Mouse (Mus musculus) thymus, postnatal 25 days (tissue): ENCODE measurements at regions not wholly inside any gene's neighbourhood (a gene's known extent, or its start where the extent isn't known, plus 50 kb on each side); places are given as distances from the start of the nearest gene placed in this dataset.

ENCODE experiments used
- DNase-seq: peaks from one replicate; pipeline ENCODE4 v3.0.0; 2022

- no peak for DNase-seq
These were observed 53.5 kb upstream of the Osbpl8 start for GRCm38 (mm10) chr10:111111020-111111419.

- DNase-seq: peak; percentile 58
These were observed 55.6 kb upstream of the Osbpl8 start for GRCm38 (mm10) chr10:111108658-111109633.

GRCm38 (mm10) chr10:111107852-111108251 is 56.7 kb upstream of the Osbpl8 start:
- DNase-seq: no peak

GRCm38 (mm10) chr10:111107387-111107786 is 57.2 kb upstream of the Osbpl8 start:
- DNase-seq: peak; percentile 87

- DNase-seq: no peak
These were observed 58.1 kb upstream of the Osbpl8 start for GRCm38 (mm10) chr10:111106411-111106810.

GRCm38 (mm10) chr10:111105662-111106061 is 58.9 kb upstream of the Osbpl8 start:
- DNase-seq: no peak

- no peak for DNase-seq
These were observed 61.0 kb upstream of the Osbpl8 start for GRCm38 (mm10) chr10:111103512-111103911.

GRCm38 (mm10) chr10:111103086-111103485 is 61.5 kb upstream of the Osbpl8 start:
- no peak for DNase-seq

- no peak for DNase-seq
These were observed 62.4 kb upstream of the Osbpl8 start for GRCm38 (mm10) chr10:111101901-111102761.

GRCm38 (mm10) chr10:111099812-111100464 is 64.6 kb upstream of the Osbpl8 start:
- DNase-seq: peak; percentile 78

GRCm38 (mm10) chr10:111099059-111099811 is 65.3 kb upstream of the Osbpl8 start:
- DNase-seq: no peak

GRCm38 (mm10) chr10:111097245-111097644 is 67.3 kb upstream of the Osbpl8 start:
- DNase-seq: no peak

GRCm38 (mm10) chr10:111096811-111097210 is 67.7 kb upstream of the Osbpl8 start:
- no peak for DNase-seq

- no peak for DNase-seq
These were observed 70.1 kb upstream of the Osbpl8 start for GRCm38 (mm10) chr10:111094405-111094804.

GRCm38 (mm10) chr10:111089382-111089781 is 75.2 kb upstream of the Osbpl8 start:
- DNase-seq: no peak

GRCm38 (mm10) chr10:111085561-111085960 is 75.6 kb upstream of the Zdhhc17 start:
- no peak for DNase-seq

- DNase-seq: no peak
These were observed 74.4 kb upstream of the Zdhhc17 start for GRCm38 (mm10) chr10:111084267-111084780.

- no peak for DNase-seq
These were observed 73.9 kb upstream of the Zdhhc17 start for GRCm38 (mm10) chr10:111083861-111084260.

- no peak for DNase-seq
These were observed 73.4 kb upstream of the Zdhhc17 start for GRCm38 (mm10) chr10:111083338-111083737.

GRCm38 (mm10) chr10:111080322-111080721 is 70.4 kb upstream of the Zdhhc17 start:
- DNase-seq: no peak

- no peak for DNase-seq
These were observed 69.1 kb upstream of the Zdhhc17 start for GRCm38 (mm10) chr10:111079051-111079450.

- no peak for DNase-seq
These were observed 67.7 kb upstream of the Zdhhc17 start for GRCm38 (mm10) chr10:111077632-111078031.
